Mouse (Mus musculus) C2C12 (cell line): Measurements from ENCODE around the gene Adcyap1r1.

Source experiments
- CEBPB ChIP-seq: IDR thresholded peaks from one replicate; pipeline ENCODE4 v1.6.1; 2011; ENCODE audit warnings: low read depth, mild to moderate bottlenecking, control low read depth, moderate library complexity
- CTCF ChIP-seq: IDR thresholded peaks from one replicate; pipeline ENCODE4 v1.5.1; 2011; ENCODE audit not compliant: control insufficient read depth, insufficient read depth, insufficient read length
- FOSL1 ChIP-seq: IDR thresholded peaks from one replicate; pipeline ENCODE4 v1.8.0; 2011; ENCODE audit warnings: mild to moderate bottlenecking, low read length; ENCODE audit not compliant: poor library complexity, insufficient read depth, severe bottlenecking
- MYOG ChIP-seq: IDR thresholded peaks from one replicate; pipeline ENCODE4 v1.6.1; 2011; ENCODE audit not compliant: control insufficient read depth, insufficient read length; ENCODE audit errors: extremely low read depth
- USF1 ChIP-seq: IDR thresholded peaks from one replicate; pipeline ENCODE4 v1.6.1; 2011; ENCODE audit warnings: low read depth, mild to moderate bottlenecking, control low read depth, moderate library complexity

DNA sequence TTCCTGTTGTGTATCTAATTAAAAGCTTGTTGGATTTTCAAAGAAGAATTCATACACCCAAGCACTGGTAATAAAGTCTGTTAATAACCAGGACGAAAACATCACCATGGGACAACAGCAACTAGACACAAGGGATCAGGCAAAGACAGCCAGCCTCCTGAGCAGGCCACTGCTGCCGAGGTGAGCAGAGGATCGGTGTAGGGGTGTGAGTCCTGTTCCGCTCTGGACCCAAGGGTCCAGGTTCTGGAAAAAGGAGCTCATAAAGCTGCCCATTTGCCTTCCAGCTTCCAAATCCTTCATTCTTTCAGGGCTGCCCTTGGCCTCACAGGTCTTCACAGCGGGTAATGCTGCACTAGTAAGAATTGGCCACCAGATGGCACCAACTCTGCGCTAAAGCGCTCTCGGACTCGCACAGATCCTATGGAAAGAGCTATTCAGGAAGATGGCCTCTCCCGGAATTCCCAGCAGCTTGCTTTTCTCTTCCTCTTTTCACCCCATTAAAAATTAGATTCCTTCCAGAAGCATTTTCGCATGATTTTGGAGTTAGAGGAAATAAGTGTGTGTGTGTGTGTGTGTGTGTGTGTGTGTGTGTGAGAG is 67.9 kb downstream of the Adcyap1r1 start:
- TF ChIP-seq FOSL1 (no peak), CTCF (peak; percentile 67), MYOG (no peak), CEBPB (no peak), USF1 (no peak)
